Mouse (Mus musculus) kidney, postnatal 0 days (tissue): ENCODE measurements around the gene Aldoc. TPM values are rescaled to one million over a fixed set of nuclear protein-coding genes. Genes with fewer than 3 reads are reported as not detected.

ENCODE experiments used
- ATAC-seq: fragments of 200-750 bp; cut with Nextera tagmentation; replicated peaks from 2 replicates; pipeline ENCODE4 v1.8.0; 2017; ENCODE audit warnings: low read depth, moderate number of reproducible peaks, moderate TSS enrichment, moderate library complexity; ENCODE audit not compliant: low FRiP score
- DNase-seq: peaks from one replicate; pipeline ENCODE4 v3.0.0-alpha.2; 2016; ENCODE audit warnings: low spot score
- H3K27ac ChIP-seq: fragments of 300-500 bp; sonication (generic); 2 replicates; pipeline ENCODE4 v1.5.1; 2014; ENCODE audit warnings: mild to moderate bottlenecking
- H3K27me3 ChIP-seq: fragments of 300-500 bp; sonication (generic); 2 replicates; pipeline ENCODE4 v1.6.1; 2014; ENCODE audit warnings: low read length, mixed read lengths; ENCODE audit not compliant: insufficient read depth
- H3K36me3 ChIP-seq: fragments of 300-500 bp; sonication (generic); 2 replicates; pipeline ENCODE4 v1.6.1; 2014; ENCODE audit warnings: low read length, mixed read lengths; ENCODE audit not compliant: insufficient read depth
- H3K4me1 ChIP-seq: fragments of 300-500 bp; sonication (generic); replicated peaks from 2 replicates; pipeline ENCODE4 v1.6.1; 2014; ENCODE audit warnings: antibody characterized with exemption, low read length, mixed read lengths; ENCODE audit not compliant: insufficient read depth
- H3K4me2 ChIP-seq: fragments of 300-500 bp; sonication (generic); 2 replicates; pipeline ENCODE4 v1.6.1; 2014; ENCODE audit warnings: mild to moderate bottlenecking, low read length, moderate library complexity, mixed read lengths
- H3K4me3 ChIP-seq: fragments of 300-500 bp; sonication (generic); replicated peaks from 2 replicates; pipeline ENCODE4 v1.5.1; 2014; ENCODE audit warnings: low read depth, low read length
- H3K9ac ChIP-seq: fragments of 300-500 bp; sonication (generic); 2 replicates; pipeline ENCODE4 v1.6.1; 2014; ENCODE audit warnings: low read depth, low read length
- H3K9me3 ChIP-seq: fragments of 300-500 bp; sonication (generic); replicated peaks from 2 replicates; pipeline ENCODE4 v1.6.1; 2016; ENCODE audit warnings: low read length, inconsistent platforms, mixed read lengths
- CTCF ChIP-seq: IDR thresholded peaks from 2 replicates; pipeline ENCODE4 v1.5.1; 2016; ENCODE audit warnings: antibody characterized with exemption, low read depth, mild to moderate bottlenecking, moderate library complexity
- WGBS: fragments of 180-500 bp; shearing (Covaris S2); extraction: QIAGEN DNeasy Blood & Tissue Kit; methylation state at CpG from one replicate; pipeline ENCODE4 v1.1.7; 2014; 5-methylcytosine and 5-hydroxymethylcytosine counted together
- polyA plus RNA-seq: library from polyadenylated mRNA; unstranded; fragments of >200 nt; fragmentation: Nextera tagmentation; extraction: Ambion mirVana; gene quantifications from 2 replicates; pipeline ENCODE4 v1.2.1, GENCODE M21; 2015

Gene Aldoc
- polyA plus RNA-seq, 1 experiment from 2014 or later = 13.0 TPM

DNA sequence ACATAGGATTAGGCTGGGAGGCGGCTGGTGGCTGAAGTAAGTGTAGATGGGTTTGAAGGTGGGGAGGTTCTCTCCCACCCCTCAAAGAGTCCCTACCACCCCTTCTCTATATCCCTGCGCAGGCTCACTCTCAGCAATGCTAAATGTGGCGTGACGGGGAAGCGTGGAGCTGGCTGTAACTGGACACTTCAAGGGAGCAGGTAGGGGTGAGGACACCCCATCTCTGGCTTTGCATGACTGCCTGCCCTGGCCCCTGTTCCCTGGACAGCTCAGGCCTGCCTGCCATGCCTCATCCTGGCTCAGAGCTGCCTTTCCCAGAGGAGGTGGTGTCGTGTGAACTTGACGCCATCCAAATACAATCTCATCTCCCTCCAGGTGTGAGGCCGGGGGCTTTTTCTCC, 51.4 kb downstream of the Aldoc start:
- peak overlapping the region; percentile 58 for H3K27ac ChIP-seq
- peak; percentile 75 for ATAC-seq

More for the DNA sequence above, 51.4 kb downstream of the Aldoc start:
- H3K9ac ChIP-seq = no peak overlapping the region
- peaks cover 12% of the 10 kb centered on the region for H3K4me1 ChIP-seq
- H3K9me3 ChIP-seq = no peaks in the 10 kb centered on the region
- H3K4me2 ChIP-seq = no peak overlapping the region
- no peak for TF ChIP-seq CTCF
- H3K36me3 ChIP-seq = no peaks in the 10 kb centered on the region
- WGBS = 36% methylated on average over 8 of the region's 8 CpGs
- peak; percentile 86 for DNase-seq
- H3K4me3 ChIP-seq = no peak overlapping the region
- no peaks in the 10 kb centered on the region for H3K27me3 ChIP-seq

Other genes with a start within 250 kb of the Aldoc start
- gene Eral1, start 242.6 kb upstream of the Aldoc start, polyA plus RNA-seq = 25.0 and 26.9 TPM in 2 replicates
- gene Fam222b, start 228.3 kb upstream of the Aldoc start, polyA plus RNA-seq = 13.3 and 13.8 TPM in 2 replicates
- gene Traf4, start 157.4 kb upstream of the Aldoc start, polyA plus RNA-seq = 79.2 and 79.6 TPM in 2 replicates
- gene Nek8, start 146.3 kb upstream of the Aldoc start, polyA plus RNA-seq = 18.2 and 19.9 TPM in 2 replicates
- 43.4 and 46.6 TPM in 2 replicates for gene Tlcd1, start 146.3 kb upstream of the Aldoc start, polyA plus RNA-seq
- 1,409 and 1,636 TPM in 2 replicates for gene Rpl23a, start 139.4 kb upstream of the Aldoc start, polyA plus RNA-seq
- gene Rab34, start 134.5 kb upstream of the Aldoc start, polyA plus RNA-seq = 129 and 131 TPM in 2 replicates
- 3.1 and 3.2 TPM in 2 replicates for gene Proca1, start 129.6 kb upstream of the Aldoc start, polyA plus RNA-seq
- gene Sdf2, start 77.2 kb upstream of the Aldoc start, polyA plus RNA-seq = 104 and 106 TPM in 2 replicates
- 14.4 and 16.8 TPM in 2 replicates for gene Supt6, start 77.0 kb upstream of the Aldoc start, polyA plus RNA-seq
- gene 2610507B11Rik, start 61.2 kb upstream of the Aldoc start, polyA plus RNA-seq = 96.3 and 98.2 TPM in 2 replicates
- gene BC030499, start 32.1 kb upstream of the Aldoc start, polyA plus RNA-seq = 0.17 TPM in 1 of 2 replicates, not detected in the other
- 12.4 and 14.8 TPM in 2 replicates for gene Spag5, start 21.4 kb upstream of the Aldoc start, polyA plus RNA-seq
- 67.5 and 74.9 TPM in 2 replicates for gene Pigs, start 5.4 kb downstream of the Aldoc start, polyA plus RNA-seq
- gene Unc119, start 20.5 kb downstream of the Aldoc start, polyA plus RNA-seq = 30.4 TPM in 2 replicates
- gene Foxn1, start 63.6 kb downstream of the Aldoc start, polyA plus RNA-seq = not detected in 2 replicates
- 6.5 and 6.6 TPM in 2 replicates for gene Slc13a2, start 99.2 kb downstream of the Aldoc start, polyA plus RNA-seq
- gene Slc46a1, start 142.7 kb downstream of the Aldoc start, polyA plus RNA-seq = 21.7 and 23.4 TPM in 2 replicates
- 0.55 and 1.1 TPM in 2 replicates for gene Sarm1, start 174.8 kb downstream of the Aldoc start, polyA plus RNA-seq
- 0.70 and 1.7 TPM in 2 replicates for gene Vtn, start 176.1 kb downstream of the Aldoc start, polyA plus RNA-seq
- gene Sebox, start 180.5 kb downstream of the Aldoc start, polyA plus RNA-seq = not detected in 2 replicates
- gene Tmem199, start 189.2 kb downstream of the Aldoc start, polyA plus RNA-seq = 56.0 and 58.9 TPM in 2 replicates
- 173 and 191 TPM in 2 replicates for gene Poldip2, start 189.2 kb downstream of the Aldoc start, polyA plus RNA-seq
- 59.8 and 66.5 TPM in 2 replicates for gene Tnfaip1, start 213.4 kb downstream of the Aldoc start, polyA plus RNA-seq
- gene Ift20, start 213.4 kb downstream of the Aldoc start, polyA plus RNA-seq = 185 and 187 TPM in 2 replicates
- gene Tmem97, start 227.8 kb downstream of the Aldoc start, polyA plus RNA-seq = 61.0 and 65.8 TPM in 2 replicates